Mouse (Mus musculus) hindbrain, embryonic 12.5 days (tissue): Measurements from ENCODE around the gene Mettl6. TPM values are rescaled to one million over a fixed set of nuclear protein-coding genes. Genes with fewer than 3 reads are reported as not detected.
A peak's percentile ranks its signal among the peaks of the same experiment; 100 is the strongest.

Experiments used
- ATAC-seq: fragments of 200-750 bp; cut with Nextera tagmentation; 2 replicates; pipeline ENCODE4 v1.8.0; 2017; ENCODE audit warnings: moderate TSS enrichment; ENCODE audit not compliant: low FRiP score
- H3K27ac ChIP-seq: fragments of 300-500 bp; sonication (generic); 2 replicates; pipeline ENCODE4 v1.5.1; 2016; ENCODE audit warnings: mild to moderate bottlenecking
- H3K27me3 ChIP-seq: fragments of 300-500 bp; sonication (generic); 2 replicates; pipeline ENCODE4 v1.6.1; 2016; ENCODE audit warnings: mild to moderate bottlenecking
- H3K36me3 ChIP-seq: fragments of 300-500 bp; sonication (generic); 2 replicates; pipeline ENCODE4 v1.6.1; 2016; ENCODE audit warnings: mild to moderate bottlenecking
- H3K4me1 ChIP-seq: fragments of 300-500 bp; sonication (generic); 2 replicates; pipeline ENCODE4 v1.6.1; 2016
- H3K4me2 ChIP-seq: fragments of 300-500 bp; sonication (generic); replicated peaks from 2 replicates; pipeline ENCODE4 v1.6.1; 2016; ENCODE audit warnings: mild to moderate bottlenecking
- H3K4me3 ChIP-seq: fragments of 300-500 bp; sonication (generic); 2 replicates; pipeline ENCODE4 v1.5.1; 2016; ENCODE audit warnings: mild to moderate bottlenecking
- H3K9ac ChIP-seq: fragments of 300-500 bp; sonication (generic); 2 replicates; pipeline ENCODE4 v1.6.1; 2016; ENCODE audit warnings: mild to moderate bottlenecking, moderate library complexity
- H3K9me3 ChIP-seq: fragments of 300-500 bp; sonication (generic); replicated peaks from 2 replicates; pipeline ENCODE4 v1.6.1; 2016; ENCODE audit warnings: mild to moderate bottlenecking
- WGBS: fragments of 180-500 bp; shearing (Covaris S2); methylation state at CpG from one replicate; pipeline ENCODE4 v1.1.7; 2016; 5-methylcytosine and 5-hydroxymethylcytosine counted together
- polyA plus RNA-seq: library from polyadenylated mRNA; unstranded; fragments of >200 nt; fragmentation: Nextera tagmentation; extraction: Ambion mirVana; gene quantifications from 2 replicates; pipeline ENCODE4 v1.2.1, GENCODE M21; 2016

Gene Mettl6
- polyA plus RNA-seq, 1 experiment from 2014 or later = 62.6 TPM

- no peaks in the 10 kb centered on the region for H3K4me1 ChIP-seq
- H3K27me3 ChIP-seq = no peaks in the 10 kb centered on the region
- H3K4me2 ChIP-seq = no peak overlapping the region
- H3K36me3 ChIP-seq = peaks cover 84% of the 10 kb centered on the region
- H3K4me3 ChIP-seq = no peak overlapping the region
- no peak overlapping the region for H3K9ac ChIP-seq
- H3K27ac ChIP-seq = no peak overlapping the region
- no peak for ATAC-seq
- H3K9me3 ChIP-seq = no peaks in the 10 kb centered on the region
- 96% methylated on average over 6 of the region's 6 CpGs for WGBS
These were observed 11.6 kb upstream of the Mettl6 start for GRCm38 (mm10) chr14:31506456-31506855.

- no peak overlapping the region for H3K9ac ChIP-seq
- H3K4me1 ChIP-seq = no peaks in the 10 kb centered on the region
- H3K9me3 ChIP-seq = no peaks in the 10 kb centered on the region
- no peaks in the 10 kb centered on the region for H3K27me3 ChIP-seq
- no peak for ATAC-seq
- no peak overlapping the region for H3K27ac ChIP-seq
- H3K4me3 ChIP-seq = no peak overlapping the region
- peaks cover 86% of the 10 kb centered on the region for H3K36me3 ChIP-seq
- no peak overlapping the region for H3K4me2 ChIP-seq
- 91% methylated on average over 13 of the region's 13 CpGs for WGBS
These were observed 8.6 kb upstream of the Mettl6 start for GRCm38 (mm10) chr14:31503406-31503805.

GRCm38 (mm10) chr14:31499526-31499925 is 4.7 kb upstream of the Mettl6 start:
- H3K36me3 ChIP-seq = peaks cover 48% of the 10 kb centered on the region
- no peak for ATAC-seq

GRCm38 (mm10) chr14:31496241-31496646 is 1.4 kb upstream of the Mettl6 start:
- no peaks in the 10 kb centered on the region for H3K27me3 ChIP-seq
- H3K4me2 ChIP-seq = peak overlapping the region; percentile 94
- WGBS = 59% methylated on average over 7 of the region's 7 CpGs
- H3K9me3 ChIP-seq = no peaks in the 10 kb centered on the region
- H3K27ac ChIP-seq = no peak overlapping the region
- H3K4me3 ChIP-seq = peak overlapping the region; percentile 92
- H3K9ac ChIP-seq = peak overlapping the region; percentile 93
- no peak for ATAC-seq
- H3K36me3 ChIP-seq = peaks cover 32% of the 10 kb centered on the region
- H3K4me1 ChIP-seq = peaks cover 28% of the 10 kb centered on the region

More at GRCm38 (mm10) chr14:31499526-31499925, 4.7 kb upstream of the Mettl6 start:
- Histone ChIP-seq H3K27ac (no peak overlapping the region), H3K27me3 (no peaks in the 10 kb centered on the region), H3K9ac (no peak overlapping the region), H3K4me3 (no peak overlapping the region), H3K4me1 (peaks cover 13% of the 10 kb centered on the region), H3K9me3 (no peaks in the 10 kb centered on the region), H3K4me2 (no peak overlapping the region)
- WGBS = 89% methylated on average over 1 of the region's 1 CpGs

GRCm38 (mm10) chr14:31495538-31495937 is 698 bp upstream of the Mettl6 start:
- Histone ChIP-seq H3K9ac (peak overlapping the region; percentile 93), H3K4me3 (peak overlapping the region; percentile 92), H3K36me3 (peaks cover 33% of the 10 kb centered on the region), H3K9me3 (no peaks in the 10 kb centered on the region), H3K27ac (peak overlapping the region; percentile 89), H3K27me3 (no peaks in the 10 kb centered on the region), H3K4me1 (peaks cover 28% of the 10 kb centered on the region), H3K4me2 (peak overlapping the region; percentile 94)
- WGBS = 9% methylated on average over 8 of the region's 8 CpGs
- no peak for ATAC-seq

- peaks cover 28% of the 10 kb centered on the region for H3K4me1 ChIP-seq
- peak within 1 kb of the TSS; percentile 93 for H3K9ac ChIP-seq
- 1% methylated on average over 37 of the region's 37 CpGs for WGBS
- H3K9me3 ChIP-seq = no peaks in the 10 kb centered on the region
- H3K4me3 ChIP-seq = peak within 1 kb of the TSS; percentile 92
- peak within 1 kb of the TSS; percentile 94 for H3K4me2 ChIP-seq
- H3K27ac ChIP-seq = peak within 1 kb of the TSS; percentile 89
- ATAC-seq = peak; percentile 57
- no peaks in the 10 kb centered on the region for H3K27me3 ChIP-seq
- peaks cover 38% of the 10 kb centered on the region for H3K36me3 ChIP-seq
These were observed 378 bp downstream of the Mettl6 start, which contains the start of gene Eaf1 for GRCm38 (mm10) chr14:31494349-31494974. Gene Eaf1, plus strand, starts transcription at chr14:31494399.

- H3K9ac ChIP-seq = peak overlapping the region; percentile 93
- H3K4me3 ChIP-seq = peak overlapping the region; percentile 92
- no peak overlapping the region for H3K27ac ChIP-seq
- no peaks in the 10 kb centered on the region for H3K9me3 ChIP-seq
- peaks cover 42% of the 10 kb centered on the region for H3K36me3 ChIP-seq
- 46% methylated on average over 9 of the region's 9 CpGs for WGBS
- peaks cover 28% of the 10 kb centered on the region for H3K4me1 ChIP-seq
- peak overlapping the region; percentile 94 for H3K4me2 ChIP-seq
- ATAC-seq = no peak
- no peaks in the 10 kb centered on the region for H3K27me3 ChIP-seq
These were observed 939 bp downstream of the Mettl6 start for GRCm38 (mm10) chr14:31493901-31494300.

- H3K36me3 ChIP-seq = peaks cover 90% of the 10 kb centered on the region
- H3K27me3 ChIP-seq = no peaks in the 10 kb centered on the region
- H3K4me1 ChIP-seq = peaks cover 3% of the 10 kb centered on the region
- no peak overlapping the region for H3K4me3 ChIP-seq
- no peak overlapping the region for H3K9ac ChIP-seq
- H3K27ac ChIP-seq = no peak overlapping the region
- ATAC-seq = no peak
- no peaks in the 10 kb centered on the region for H3K9me3 ChIP-seq
- no peak overlapping the region for H3K4me2 ChIP-seq
- WGBS = 98% methylated on average over 6 of the region's 6 CpGs
These were observed 6.8 kb downstream of the Mettl6 start for GRCm38 (mm10) chr14:31488055-31488454.

GRCm38 (mm10) chr14:31486465-31486864 is 8.4 kb downstream of the Mettl6 start:
- 86% methylated on average over 4 of the region's 4 CpGs for WGBS

GRCm38 (mm10) chr14:31482417-31482816 is 12.4 kb downstream of the Mettl6 start:
- Histone ChIP-seq H3K4me3 (no peak overlapping the region), H3K27ac (no peak overlapping the region), H3K9me3 (no peaks in the 10 kb centered on the region), H3K9ac (no peak overlapping the region), H3K27me3 (no peaks in the 10 kb centered on the region), H3K4me2 (no peak overlapping the region), H3K36me3 (peaks cover 89% of the 10 kb centered on the region), H3K4me1 (no peaks in the 10 kb centered on the region)
- ATAC-seq = no peak
- 91% methylated on average over 5 of the region's 5 CpGs for WGBS

More at GRCm38 (mm10) chr14:31486465-31486864, 8.4 kb downstream of the Mettl6 start:
- Histone ChIP-seq H3K9ac (no peak overlapping the region), H3K27me3 (no peaks in the 10 kb centered on the region), H3K4me1 (no peaks in the 10 kb centered on the region), H3K36me3 (peaks cover 93% of the 10 kb centered on the region), H3K4me2 (no peak overlapping the region), H3K4me3 (no peak overlapping the region), H3K27ac (no peak overlapping the region), H3K9me3 (no peaks in the 10 kb centered on the region)
- ATAC-seq = no peak

- H3K9me3 ChIP-seq = no peaks in the 10 kb centered on the region
- H3K27me3 ChIP-seq = no peaks in the 10 kb centered on the region
- WGBS = 86% methylated on average over 2 of the region's 2 CpGs
- H3K4me1 ChIP-seq = no peaks in the 10 kb centered on the region
- ATAC-seq = no peak
- no peak overlapping the region for H3K9ac ChIP-seq
- H3K27ac ChIP-seq = no peak overlapping the region
- H3K4me3 ChIP-seq = no peak overlapping the region
- H3K4me2 ChIP-seq = no peak overlapping the region
- H3K36me3 ChIP-seq = peaks cover 3% of the 10 kb centered on the region
These were observed 21.5 kb downstream of the Mettl6 start for GRCm38 (mm10) chr14:31473297-31473696.

GRCm38 (mm10) chr14:31472451-31473061 is 22.3 kb downstream of the Mettl6 start:
- no peak for ATAC-seq
- WGBS = 9% methylated on average over 5 of the region's 5 CpGs
- H3K4me1 ChIP-seq = no peaks in the 10 kb centered on the region
- H3K9ac ChIP-seq = no peak overlapping the region
- no peak overlapping the region for H3K4me3 ChIP-seq
- H3K27me3 ChIP-seq = no peaks in the 10 kb centered on the region
- no peaks in the 10 kb centered on the region for H3K36me3 ChIP-seq
- no peak overlapping the region for H3K27ac ChIP-seq
- H3K9me3 ChIP-seq = no peaks in the 10 kb centered on the region
- no peak overlapping the region for H3K4me2 ChIP-seq

GRCm38 (mm10) chr14:31469711-31470110 is 25.1 kb downstream of the Mettl6 start:
- Histone ChIP-seq H3K36me3 (no peaks in the 10 kb centered on the region), H3K9me3 (no peaks in the 10 kb centered on the region), H3K9ac (no peak overlapping the region), H3K4me3 (no peak overlapping the region), H3K27ac (no peak overlapping the region), H3K4me2 (no peak overlapping the region), H3K4me1 (no peaks in the 10 kb centered on the region), H3K27me3 (no peaks in the 10 kb centered on the region)
- 61% methylated on average over 4 of the region's 4 CpGs for WGBS
- ATAC-seq = no peak
